Mouse (Mus musculus) adrenal gland, adult (tissue): ENCODE data around the gene Syne1.

Experiments
- DNase-seq, 2 experiments: peaks; one replicate each; pipeline ENCODE4 v3.0.0; 2022 to 2023; ENCODE audit warnings: low spot score in 1 of 2; ENCODE audit not compliant: inconsistent age in 2 of 2

The Syne1 gene

DNA sequence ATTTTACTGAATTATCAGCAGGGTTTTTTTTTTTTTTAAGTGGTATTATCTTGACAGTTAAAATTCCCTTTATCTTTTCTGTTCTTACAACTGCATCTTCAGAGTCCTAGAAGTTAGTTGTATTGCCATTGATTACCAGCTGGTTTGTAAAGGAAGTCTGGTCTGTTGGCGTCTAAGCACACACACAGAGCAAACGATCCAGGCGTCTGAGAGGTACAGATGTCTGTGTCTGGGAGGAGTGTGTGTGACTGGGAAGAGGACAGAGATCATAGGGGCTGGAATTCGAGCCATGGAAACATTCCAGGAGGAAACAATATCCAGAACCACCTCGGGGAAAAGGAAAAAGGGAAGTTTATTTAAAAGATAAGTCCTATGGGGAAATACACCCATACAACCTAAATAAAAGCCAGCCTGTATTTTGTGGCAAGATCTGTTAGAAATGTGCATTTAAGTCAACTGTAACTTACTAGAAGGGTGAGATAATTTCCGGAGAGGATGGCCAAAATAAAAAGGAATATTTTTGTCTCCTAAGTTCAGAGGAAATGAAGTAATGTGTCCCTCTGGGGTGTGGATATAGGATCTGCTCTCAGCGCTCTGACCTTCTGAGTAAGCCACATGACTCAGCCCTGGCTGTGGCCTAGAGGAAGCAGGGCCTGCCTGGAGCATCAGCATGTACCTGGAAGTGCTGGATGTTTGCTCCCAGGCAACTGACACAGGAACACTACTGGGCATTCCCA, 343.2 kb downstream of the Syne1 start:
- DNase-seq, result peak; percentile 37 to 59

DNA sequence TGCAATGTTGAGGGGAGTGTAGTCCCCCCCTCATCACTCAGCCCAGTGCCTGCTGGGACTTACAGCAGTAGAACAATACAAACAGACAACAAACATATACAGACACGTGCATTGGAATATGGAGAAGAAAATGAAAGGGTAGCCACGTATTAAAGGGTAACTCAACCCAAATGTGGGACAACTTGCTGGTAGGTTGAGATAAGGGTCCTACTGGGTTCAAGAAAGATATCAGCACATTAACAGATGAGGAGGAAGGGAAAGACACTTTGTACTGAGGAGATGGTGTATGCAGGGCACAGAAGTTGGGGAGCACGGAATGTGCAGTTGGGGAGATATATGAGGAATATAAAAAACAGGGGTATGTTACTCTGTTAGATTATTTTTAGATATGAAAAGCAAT, 345.3 kb downstream of the Syne1 start:
- no peak for DNase-seq

DNA sequence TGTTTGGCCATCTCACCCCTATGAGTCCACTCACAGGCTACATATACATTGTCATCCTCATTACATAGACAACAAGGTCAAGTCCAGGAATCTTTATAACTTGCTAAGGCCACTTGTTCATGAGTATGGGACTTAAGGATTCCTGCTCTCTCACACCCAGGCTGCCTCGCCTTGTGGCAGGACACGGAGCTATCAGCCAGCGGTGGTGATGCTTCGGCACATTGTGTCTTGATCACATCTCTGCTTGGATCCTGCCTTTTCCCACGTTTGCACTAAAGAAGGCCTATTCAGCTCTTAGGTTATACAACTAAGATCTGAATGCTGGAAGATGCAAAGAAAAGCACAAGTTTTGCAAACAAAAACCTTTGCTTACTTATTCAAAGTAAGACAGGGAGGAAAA, 345.7 kb downstream of the Syne1 start:
- DNase-seq, result no peak

DNA sequence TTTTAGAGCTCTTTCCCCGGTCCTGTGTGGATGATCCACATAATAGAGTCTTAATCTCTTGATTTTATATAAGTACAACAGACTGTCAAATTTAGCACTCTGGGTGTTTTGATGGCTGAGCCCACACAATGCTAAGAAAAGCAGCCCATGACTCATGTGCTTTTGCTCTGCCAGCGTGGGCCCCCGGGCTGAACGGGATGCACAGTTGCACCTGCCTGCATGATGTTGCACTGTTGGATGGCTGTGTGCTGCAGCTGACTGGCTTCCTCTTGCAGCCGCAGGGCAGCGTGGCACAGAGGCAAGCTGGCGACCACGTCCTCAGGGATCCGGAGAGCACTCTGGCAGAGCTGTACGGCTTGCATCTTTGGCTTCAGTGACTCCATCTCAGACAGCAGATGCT, 347.4 kb downstream of the Syne1 start:
- DNase-seq, result no peak

DNA sequence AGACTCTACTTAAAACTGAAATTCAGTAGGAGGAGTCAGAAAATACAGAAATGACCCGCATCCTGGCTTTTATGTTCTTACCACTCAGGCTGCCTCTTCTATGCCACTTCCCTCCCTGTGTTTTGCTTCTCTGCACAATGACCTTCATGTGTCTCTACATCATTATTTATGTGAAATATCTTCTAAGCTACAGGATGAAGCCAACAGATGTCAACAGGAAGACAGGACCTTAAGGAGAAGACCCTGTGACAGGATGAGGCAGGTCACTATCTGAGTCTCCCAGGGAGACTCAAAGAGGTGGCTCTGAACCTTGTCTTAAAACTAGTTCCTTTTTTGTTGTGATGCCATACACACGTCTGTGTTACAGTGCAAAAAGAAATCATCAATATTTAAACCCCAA, 353.9 kb downstream of the Syne1 start:
- DNase-seq, result no peak

DNA sequence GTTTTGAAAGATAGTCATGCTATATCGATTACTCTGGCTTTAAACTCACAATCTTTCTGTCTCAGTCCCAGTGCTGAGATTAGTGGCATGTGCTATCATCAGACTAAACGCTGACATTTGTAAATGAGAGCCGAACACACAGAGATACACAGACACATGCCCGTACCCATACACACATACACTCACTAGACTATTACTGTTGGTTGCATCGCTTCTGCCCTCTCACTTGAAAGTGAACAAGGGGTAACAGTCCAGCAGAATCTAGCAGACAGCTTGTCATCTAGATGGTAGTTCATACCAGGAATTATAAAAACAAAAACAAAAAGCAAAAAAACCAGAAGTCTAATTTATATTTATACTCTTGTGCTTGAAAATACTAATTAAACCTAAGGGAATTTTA, 355.0 kb downstream of the Syne1 start:
- no peak for DNase-seq

DNA sequence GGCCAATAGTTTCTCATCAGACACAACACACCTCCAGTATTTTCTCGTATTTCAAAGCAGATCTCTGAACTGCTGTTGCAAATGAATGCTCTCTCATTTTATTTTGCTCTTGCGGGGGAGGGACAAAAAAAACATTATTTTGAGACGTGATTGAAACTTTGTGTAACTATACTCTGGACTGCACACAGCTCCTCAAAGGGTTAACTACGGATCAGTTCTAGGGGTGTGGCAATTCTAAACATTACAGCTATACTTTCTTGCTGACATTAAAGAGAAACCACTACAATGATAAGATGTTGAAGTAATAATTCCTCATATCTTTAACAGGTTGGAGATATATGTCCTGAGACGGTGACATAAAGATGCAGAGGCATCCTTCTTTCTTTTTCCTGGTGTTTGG, 356.0 kb downstream of the Syne1 start:
- DNase-seq, result no peak

DNA sequence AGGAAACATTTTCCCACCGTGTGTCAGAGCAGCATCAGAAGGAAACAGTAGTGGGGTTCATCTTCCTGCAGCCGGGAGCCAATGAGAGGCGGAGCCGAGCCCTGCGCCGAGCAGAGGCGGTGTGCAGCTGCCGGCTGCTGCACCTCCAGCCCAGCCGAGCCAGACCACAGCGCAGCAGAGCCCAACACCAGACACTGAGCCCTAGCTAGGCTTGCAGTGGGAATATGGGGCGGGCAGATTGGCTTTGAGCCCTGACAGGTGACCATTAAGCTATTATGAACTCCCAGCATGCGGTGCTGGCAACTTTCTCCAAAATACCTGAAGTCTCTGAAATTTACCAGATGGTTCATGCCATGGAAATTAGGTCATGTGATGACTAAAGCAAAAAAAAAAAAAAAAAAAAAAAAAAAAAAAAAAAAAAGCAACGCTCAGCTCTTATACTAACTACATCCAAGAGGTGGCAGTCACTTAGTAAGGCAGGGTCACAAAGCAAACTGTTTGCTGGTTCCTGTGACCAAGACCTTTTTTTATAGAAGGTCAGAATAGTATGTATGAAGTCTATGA, 356.5 kb downstream of the Syne1 start:
- peak; percentile 73 to 91 for DNase-seq

DNA sequence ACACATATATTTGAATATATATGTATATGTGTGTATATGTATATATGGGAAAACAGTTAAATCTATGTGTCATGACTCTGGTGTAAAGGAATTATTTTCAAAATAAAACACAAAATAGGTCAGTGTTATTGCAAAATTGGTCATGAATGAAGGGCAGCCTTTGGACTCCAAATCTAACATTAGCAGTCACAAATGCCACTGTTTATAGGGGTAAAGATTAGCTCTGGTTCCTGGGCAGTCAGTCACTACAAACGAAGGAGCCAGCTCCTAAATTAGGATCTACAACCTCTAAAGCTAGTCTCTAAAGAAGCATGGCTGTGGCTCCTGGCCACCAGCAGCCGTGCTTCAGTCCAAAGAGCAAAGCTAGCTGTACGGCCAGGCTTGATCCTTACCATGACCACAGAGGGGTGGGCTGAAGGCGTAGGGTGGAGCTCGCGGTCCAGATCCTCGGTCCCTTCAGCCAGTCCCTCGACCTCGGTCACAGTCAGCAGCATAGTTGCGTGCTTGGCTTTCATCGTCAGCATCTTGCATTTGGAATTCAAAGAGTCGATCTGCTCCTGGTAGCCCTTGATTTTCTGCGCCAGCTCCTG, 357.1 kb downstream of the Syne1 start:
- no peak for DNase-seq

DNA sequence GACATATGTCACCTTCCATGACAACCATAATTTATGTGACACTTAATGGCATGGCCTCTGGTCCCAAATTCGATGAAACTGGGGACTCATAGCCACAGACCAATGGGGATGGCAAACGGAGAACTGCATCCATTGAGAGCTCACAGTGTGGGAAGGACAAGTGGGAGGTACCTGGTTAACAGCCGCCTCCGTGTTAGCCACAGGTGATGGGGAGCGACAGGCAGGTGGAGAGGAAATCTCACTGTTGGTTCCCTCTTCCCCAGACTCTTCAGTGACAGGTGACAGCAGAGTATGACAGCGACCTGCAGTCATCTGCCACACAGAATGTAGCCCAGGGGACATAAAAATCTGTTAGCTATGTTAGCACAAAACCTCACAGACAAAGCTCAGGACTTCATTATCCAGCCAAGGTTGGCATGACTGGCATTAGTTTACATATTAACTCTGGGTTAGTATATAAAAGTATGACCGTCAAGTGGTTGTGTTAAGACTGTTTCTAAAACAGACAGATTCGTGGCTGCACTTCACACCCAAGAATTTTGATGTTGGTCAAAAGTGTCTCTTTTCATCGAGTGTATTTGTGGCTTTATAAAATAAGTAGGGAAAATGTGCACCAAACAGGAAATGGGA, 358.3 kb downstream of the Syne1 start:
- DNase-seq, result no peak

DNA sequence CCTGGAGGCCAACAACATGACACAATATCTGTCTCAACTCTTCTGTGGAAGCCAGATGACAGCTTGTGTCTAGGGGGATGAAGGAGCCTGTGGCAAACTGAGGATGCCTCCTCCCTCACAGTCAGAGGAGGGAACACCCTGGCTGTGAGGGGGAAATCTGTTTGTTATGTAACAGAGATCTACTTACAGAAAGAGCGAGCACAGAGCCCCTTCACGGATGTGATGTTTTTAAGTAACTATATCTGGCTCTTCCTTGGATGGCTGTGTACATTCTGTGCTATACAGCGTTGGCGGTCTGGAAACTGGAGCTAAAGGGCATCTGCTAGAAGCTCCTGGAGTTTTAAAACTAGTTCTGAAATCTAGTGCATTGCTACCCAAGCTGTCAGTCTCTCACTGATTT, 360.5 kb downstream of the Syne1 start:
- no peak for DNase-seq

DNA sequence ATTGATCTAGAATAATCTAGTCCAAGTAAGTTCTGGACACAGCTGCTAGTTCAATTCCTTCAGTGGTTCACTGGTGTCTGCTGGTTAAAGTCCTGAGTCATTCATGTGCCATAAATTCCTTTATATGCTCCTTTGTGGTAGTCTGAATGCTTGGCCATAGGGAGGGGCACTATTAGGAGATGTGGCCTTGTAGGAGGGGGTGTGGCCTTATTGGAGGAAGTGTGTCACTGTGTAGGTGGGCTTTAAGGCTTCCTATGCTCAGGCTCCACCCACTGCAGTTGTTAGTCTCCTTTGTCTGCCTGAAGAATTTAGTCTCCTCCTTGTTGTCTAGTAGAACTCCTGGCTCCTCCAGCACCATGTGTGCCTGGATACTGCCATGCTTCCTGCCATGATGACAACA, 362.4 kb downstream of the Syne1 start:
- no peak for DNase-seq

DNA sequence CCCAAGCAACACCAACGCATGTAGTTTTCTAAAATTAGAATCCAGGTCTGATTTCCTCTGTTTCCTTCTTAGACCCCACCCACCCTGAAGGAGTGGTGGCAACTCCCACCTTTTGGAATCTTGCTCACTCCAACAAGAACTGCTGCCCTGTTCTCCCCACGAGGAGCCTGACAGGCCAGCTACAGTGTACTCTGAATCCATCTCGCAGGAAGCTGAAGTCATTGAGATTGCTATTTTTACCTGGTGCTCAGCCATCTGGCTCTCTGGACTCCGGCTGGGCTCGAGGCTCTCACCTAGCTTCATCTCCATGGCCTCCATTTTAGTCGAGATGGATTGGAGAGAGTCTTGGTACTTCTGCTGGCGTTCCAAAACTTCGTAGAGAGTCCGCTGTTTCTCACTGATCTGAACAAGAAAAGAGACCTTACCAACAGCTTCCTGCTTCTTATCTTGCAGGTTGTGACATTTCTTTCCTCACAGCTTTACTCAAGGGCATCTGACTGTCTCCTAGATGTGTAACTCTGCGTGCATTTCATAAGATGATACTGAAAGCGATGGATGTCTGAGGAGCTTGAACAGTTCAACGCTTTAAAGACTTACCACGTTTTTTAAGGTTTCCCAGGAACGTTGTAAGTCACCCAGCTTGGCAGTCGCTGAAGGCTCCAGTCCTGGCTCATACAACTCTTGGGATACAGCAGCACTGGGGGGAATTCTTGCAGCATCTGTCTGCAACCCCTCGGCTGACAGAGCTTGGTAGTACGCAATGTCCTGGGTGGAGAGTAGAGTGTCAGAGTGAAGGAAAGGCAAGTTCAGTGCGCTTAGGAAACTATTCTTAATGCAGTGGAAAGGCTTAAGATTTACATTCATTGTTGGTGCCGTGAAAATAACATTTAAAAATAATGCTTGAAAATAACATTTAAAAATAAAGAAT, 365.9 kb downstream of the Syne1 start:
- peak in 1 of 2 experiments; percentile 41 for DNase-seq

DNA sequence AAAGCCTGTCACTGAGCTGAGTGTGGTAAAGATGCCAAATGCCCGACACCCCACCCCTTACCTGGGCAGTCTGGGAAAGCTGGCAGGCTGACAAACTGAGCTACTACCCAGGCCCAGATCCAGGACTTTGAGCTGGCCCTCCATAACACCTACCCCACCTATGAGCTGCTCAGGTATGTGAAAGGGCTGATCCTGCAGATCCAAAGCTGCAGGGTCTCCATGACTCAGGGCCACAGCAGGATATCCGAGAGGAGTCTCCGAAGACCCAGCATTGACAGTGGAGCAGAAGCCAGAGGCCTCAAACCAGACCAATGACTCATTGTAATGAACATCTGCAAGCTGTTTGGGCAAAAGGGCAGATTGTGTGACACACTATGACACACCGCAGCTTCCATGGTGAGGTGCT, 369.5 kb downstream of the Syne1 start:
- DNase-seq, result peak in 1 of 2 experiments; percentile 68

DNA sequence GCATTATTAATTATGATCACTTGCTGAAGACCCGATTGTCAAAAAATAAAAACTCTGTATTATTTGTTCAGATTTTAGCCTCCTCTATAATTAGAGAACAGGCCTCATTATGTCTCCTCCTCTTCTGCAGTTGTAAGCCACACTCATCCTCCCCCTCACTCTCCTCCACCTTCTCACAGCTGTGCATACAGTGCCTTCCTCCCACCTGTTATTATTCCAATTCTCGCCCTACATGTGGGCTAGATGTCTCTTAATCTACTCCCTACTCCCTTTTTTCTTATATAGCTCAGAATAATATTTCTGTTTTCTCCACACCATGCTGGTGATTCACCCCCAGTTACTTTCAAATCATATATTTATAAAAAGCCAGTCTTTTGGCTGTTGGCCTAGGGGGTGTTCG, 371.4 kb downstream of the Syne1 start:
- DNase-seq, result no peak

DNA sequence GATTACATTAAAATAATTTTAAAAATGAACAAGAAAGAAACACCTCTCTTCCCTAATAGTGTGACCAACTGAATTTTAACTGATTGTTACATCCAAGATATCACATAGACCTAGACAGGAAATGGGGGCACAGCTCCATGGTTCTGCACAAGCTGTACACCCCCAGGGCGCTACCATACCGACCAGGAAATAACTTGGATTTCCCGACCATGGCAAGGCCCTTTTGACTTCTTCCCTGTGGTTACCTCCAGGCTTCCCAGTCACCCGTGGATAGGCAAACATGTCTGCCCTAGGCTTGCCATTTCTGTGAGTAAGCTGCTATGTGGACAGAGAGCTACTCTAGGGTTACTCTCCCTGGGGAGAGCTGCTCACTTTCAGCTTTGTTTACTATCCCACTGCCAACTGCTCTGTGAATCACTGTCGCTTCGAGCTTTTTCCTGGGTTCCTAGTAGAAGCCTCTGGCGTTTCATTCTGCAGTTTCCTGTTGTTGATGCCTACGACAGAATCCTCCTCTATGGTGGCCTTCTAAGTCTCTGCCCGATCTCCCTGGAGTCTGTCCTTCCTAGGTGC, 373.8 kb downstream of the Syne1 start:
- DNase-seq, result no peak

DNA sequence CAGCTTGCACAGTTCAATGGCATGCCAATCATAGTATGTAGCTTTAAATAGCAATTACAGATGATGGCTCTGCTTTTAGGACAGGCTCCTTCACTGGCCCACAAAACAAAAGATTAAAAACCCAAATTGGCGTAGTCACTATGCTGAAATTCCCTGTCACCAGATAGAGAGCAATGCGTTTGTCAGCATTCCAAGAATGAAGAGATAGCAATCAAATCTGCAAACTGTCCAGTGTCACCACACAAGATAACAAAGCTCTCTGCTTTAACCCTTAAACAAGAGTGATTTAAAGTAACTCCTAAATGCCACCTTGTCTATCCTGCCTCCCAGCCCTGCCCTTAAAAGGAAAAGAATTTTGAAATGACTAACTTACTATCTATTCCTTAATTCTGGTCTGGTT, 374.9 kb downstream of the Syne1 start:
- DNase-seq, result no peak

DNA sequence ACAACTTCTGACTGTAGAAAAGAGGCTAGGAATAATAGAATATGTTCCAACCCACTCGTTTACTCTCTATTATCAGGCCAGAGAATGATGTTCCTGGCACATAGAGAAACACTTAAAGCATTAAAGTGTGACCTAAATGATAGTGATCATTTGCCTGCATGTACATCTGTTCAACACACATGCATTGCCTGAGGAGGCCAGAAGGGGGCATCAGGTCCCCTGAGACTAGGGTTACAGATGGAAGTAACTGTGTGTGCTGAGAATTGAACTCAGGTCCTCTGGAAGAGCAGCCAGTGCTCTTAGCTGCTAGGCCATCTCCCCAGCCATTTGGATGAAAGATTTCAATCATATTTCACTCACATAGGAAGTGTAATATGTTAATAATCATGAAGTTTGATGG, 380.9 kb downstream of the Syne1 start:
- no peak for DNase-seq

DNA sequence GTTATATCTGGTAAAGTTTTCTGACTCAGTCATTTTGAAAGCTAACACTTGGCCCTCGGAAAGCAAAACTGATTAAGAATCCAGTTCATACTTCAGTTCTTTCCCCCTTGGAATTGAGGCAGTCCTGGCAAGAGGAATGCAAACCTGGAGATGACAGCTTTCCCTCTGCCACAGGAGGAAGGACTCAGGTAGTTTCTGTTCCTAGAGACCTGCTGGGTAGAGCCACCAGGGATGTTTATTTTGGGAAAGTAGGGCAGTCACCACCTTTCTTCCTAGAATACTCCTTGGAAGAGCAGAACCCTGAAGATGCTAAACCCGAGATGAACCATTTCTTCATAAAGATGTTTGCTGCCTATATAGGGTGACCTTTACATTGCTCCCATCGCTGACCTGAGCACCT, 383.8 kb downstream of the Syne1 start:
- no peak for DNase-seq

DNA sequence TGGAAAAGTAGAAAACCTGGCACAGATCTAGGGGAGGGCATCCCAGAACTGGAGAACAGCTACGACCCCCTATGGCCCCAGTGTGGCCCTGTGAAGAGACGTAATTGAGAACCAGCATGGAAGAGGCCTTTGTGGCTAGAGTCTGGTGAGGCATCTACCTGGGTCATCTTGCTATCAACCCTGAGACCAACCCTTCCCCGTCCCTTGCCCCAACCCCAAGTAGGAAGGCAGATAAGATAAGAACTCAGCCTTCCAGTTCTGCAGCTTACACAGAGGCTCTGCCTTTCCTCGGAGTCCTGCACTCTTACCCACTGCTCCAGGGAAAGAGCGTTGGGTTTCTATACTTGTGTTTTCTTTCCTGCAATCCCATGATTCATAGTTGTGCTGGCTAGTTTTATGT, 385.8 kb downstream of the Syne1 start:
- no peak for DNase-seq

DNA sequence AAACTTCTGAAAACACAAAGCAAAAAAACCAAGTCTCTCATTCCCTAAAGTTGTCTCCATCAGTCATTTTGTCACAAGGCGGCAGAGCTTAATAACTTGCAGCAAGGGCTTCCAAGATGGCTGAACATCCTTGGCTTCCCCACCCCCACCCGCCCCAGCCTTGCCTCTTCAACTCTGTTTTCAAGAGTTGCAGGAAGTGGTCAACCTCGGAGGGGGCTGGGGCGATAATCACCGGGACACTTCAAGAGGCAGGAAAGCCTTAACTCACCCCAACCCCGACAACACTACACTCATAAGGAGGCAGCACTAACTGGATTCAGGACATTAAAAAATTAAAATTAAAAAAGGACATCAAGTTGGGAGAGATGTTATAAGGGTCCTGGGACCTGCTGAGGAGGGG, 387.5 kb downstream of the Syne1 start:
- no peak for DNase-seq
